Mouse (Mus musculus): ENCODE measurements around the gene Nfic.

Gene Nfic

GRCm38 (mm10) chr10:81415549-81416310 lies 39.7 kb downstream of the Nfic start:
- no peak for DNase-seq

- no peak for DNase-seq
Observed at GRCm38 (mm10) chr10:81415146-81415545, 40.3 kb downstream of the Nfic start.

- no peak for DNase-seq
Observed at GRCm38 (mm10) chr10:81414682-81415081, 40.8 kb downstream of the Nfic start.

GRCm38 (mm10) chr10:81413310-81414261 lies 41.8 kb downstream of the Nfic start:
- no peak for DNase-seq

- DNase-seq = no peak
Observed at GRCm38 (mm10) chr10:81412586-81413309, 42.7 kb downstream of the Nfic start.

GRCm38 (mm10) chr10:81411471-81412400 lies 43.7 kb downstream of the Nfic start:
- no peak for DNase-seq

GRCm38 (mm10) chr10:81410981-81411380 lies 44.5 kb downstream of the Nfic start:
- DNase-seq = no peak

- DNase-seq = no peak
Observed at GRCm38 (mm10) chr10:81410350-81410749, 45.1 kb downstream of the Nfic start.

- DNase-seq = no peak
Observed at GRCm38 (mm10) chr10:81409330-81409729, 46.1 kb downstream of the Nfic start.

- peak; percentile 82 to 84 for DNase-seq
Observed at GRCm38 (mm10) chr10:81408871-81409291, 46.6 kb downstream of the Nfic start.

- DNase-seq = no peak
Observed at GRCm38 (mm10) chr10:81408424-81408729, 47.1 kb downstream of the Nfic start.

GRCm38 (mm10) chr10:81407539-81408423 lies 47.7 kb downstream of the Nfic start:
- peak; percentile 72 to 76 for DNase-seq

- no peak for DNase-seq
Observed at GRCm38 (mm10) chr10:81406504-81407440, 48.7 kb downstream of the Nfic start.

- DNase-seq = peak; percentile 85 to 86
Observed at GRCm38 (mm10) chr10:81405588-81406201, 49.7 kb downstream of the Nfic start.

GRCm38 (mm10) chr10:81404720-81405119 lies 50.7 kb downstream of the Nfic start:
- peak in 1 of 2 experiments; percentile 33 for DNase-seq

GRCm38 (mm10) chr10:81404082-81404481 lies 51.4 kb downstream of the Nfic start:
- no peak for DNase-seq

GRCm38 (mm10) chr10:81403511-81403910 lies 51.9 kb downstream of the Nfic start:
- no peak for DNase-seq

GRCm38 (mm10) chr10:81402227-81402765 lies 53.1 kb downstream of the Nfic start:
- no peak for DNase-seq

Data from B cell, adult 2 months (primary cell).